Mouse (Mus musculus) liver, adult 2 months (tissue): ENCODE measurements around the gene Lbh.

Experiments
- CTCF ChIP-seq: fragments of 200-500 bp; IDR thresholded peaks from 2 replicates; pipeline ENCODE4 v1.5.1; 2011; ENCODE audit warnings: low read depth, low read length, control low read depth
- POLR2A ChIP-seq: fragments of 200-500 bp; IDR thresholded peaks from 2 replicates; pipeline ENCODE4 v1.6.1; 2011; ENCODE audit warnings: low read length, control low read depth; ENCODE audit not compliant: insufficient read depth; ENCODE audit errors: extremely low read depth

- TF ChIP-seq POLR2A (no peak), CTCF (no peak)
These were observed 10.3 kb upstream of the Lbh start for GRCm38 (mm10) chr17:72907777-72908176.
